Mouse (Mus musculus) heart, embryonic 11.5 days (tissue): ENCODE results near the gene Acsm2. TPM values are rescaled to one million over a fixed set of nuclear protein-coding genes. Genes with fewer than 3 reads are reported as not detected.

Experiments
- ATAC-seq: fragments of 200-750 bp; cut with Nextera tagmentation; replicated peaks from 2 replicates; pipeline ENCODE4 v1.8.0; 2017; ENCODE audit warnings: moderate library complexity; ENCODE audit not compliant: insufficient number of reproducible peaks, low FRiP score, low TSS enrichment
- H3K27ac ChIP-seq: fragments of 300-500 bp; sonication (generic); 2 replicates; pipeline ENCODE4 v1.5.1; 2014; ENCODE audit warnings: mild to moderate bottlenecking, low read depth, low read length
- H3K27me3 ChIP-seq: fragments of 300-500 bp; sonication (generic); 2 replicates; pipeline ENCODE4 v1.6.1; 2014; ENCODE audit warnings: mild to moderate bottlenecking, low read length, mixed read lengths; ENCODE audit not compliant: control insufficient read depth, insufficient read depth
- H3K36me3 ChIP-seq: fragments of 300-500 bp; sonication (generic); 2 replicates; pipeline ENCODE4 v1.6.1; 2014; ENCODE audit warnings: mild to moderate bottlenecking, low read length, moderate library complexity, mixed read lengths; ENCODE audit not compliant: control insufficient read depth, insufficient read depth
- H3K4me1 ChIP-seq: fragments of 300-500 bp; sonication (generic); 2 replicates; pipeline ENCODE4 v1.6.1; 2014; ENCODE audit warnings: low read length; ENCODE audit not compliant: control insufficient read depth, insufficient read depth
- H3K4me2 ChIP-seq: fragments of 300-500 bp; sonication (generic); 2 replicates; pipeline ENCODE4 v1.6.1; 2014; ENCODE audit warnings: mild to moderate bottlenecking, moderate library complexity
- H3K4me3 ChIP-seq: fragments of 300-500 bp; sonication (generic); 2 replicates; pipeline ENCODE4 v1.5.1; 2014; ENCODE audit warnings: low read depth, low read length
- H3K9ac ChIP-seq: fragments of 300-500 bp; sonication (generic); 2 replicates; pipeline ENCODE4 v1.6.1; 2014; ENCODE audit warnings: mild to moderate bottlenecking, low read depth, low read length, moderate library complexity
- H3K9me3 ChIP-seq: fragments of 300-500 bp; sonication (generic); replicated peaks from 2 replicates; pipeline ENCODE4 v1.6.1; 2016; ENCODE audit warnings: low read length; ENCODE audit not compliant: control insufficient read depth
- WGBS: fragments of 180-500 bp; shearing (Covaris S2); extraction: QIAGEN DNeasy Blood & Tissue Kit; methylation state at CpG from one replicate; pipeline ENCODE4 v1.1.7; 2014; ENCODE audit not compliant: insufficient replicate concordance; 5-methylcytosine and 5-hydroxymethylcytosine counted together
- polyA plus RNA-seq: library from polyadenylated mRNA; unstranded; fragments of >200 nt; fragmentation: Nextera tagmentation; extraction: Ambion mirVana; gene quantifications from 2 replicates; pipeline ENCODE4 v1.2.1, GENCODE M21; 2014

Acsm2 gene
- polyA plus RNA-seq, 1 experiment from 2014 or later: not detected

GRCm38 (mm10) chr7:119618209-119618935, 64.2 kb downstream of the Acsm2 start:
- 56% methylated on average over 4 of the region's 4 CpGs for WGBS
- Histone ChIP-seq H3K27ac (no peak overlapping the region), H3K9ac (no peak overlapping the region), H3K9me3 (no peaks in the 10 kb centered on the region), H3K4me3 (no peak overlapping the region), H3K4me2 (no peak overlapping the region), H3K27me3 (no peaks in the 10 kb centered on the region), H3K36me3 (no peaks in the 10 kb centered on the region), H3K4me1 (no peaks in the 10 kb centered on the region)
- no peak for ATAC-seq

DNA sequence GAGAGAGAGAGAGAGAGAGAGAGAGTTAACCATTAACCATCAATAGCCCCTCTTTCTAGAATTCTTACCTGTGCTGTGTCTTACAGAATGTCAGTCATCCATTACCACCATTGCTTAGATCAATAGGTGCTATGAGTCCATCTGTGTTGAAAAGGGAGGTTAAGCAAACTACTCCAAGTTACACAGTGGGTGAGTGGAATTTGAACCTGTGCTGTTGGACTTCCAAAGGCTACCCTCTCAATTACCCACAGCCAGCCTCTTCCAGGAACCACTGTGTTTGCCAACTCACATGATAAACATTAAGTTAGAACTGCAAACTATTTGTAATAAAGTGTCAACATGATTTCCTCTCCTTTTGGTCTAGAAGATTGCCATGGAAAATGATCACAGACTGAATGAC, 66.0 kb downstream of the Acsm2 start:
- Histone ChIP-seq H3K4me2 (no peak overlapping the region), H3K4me1 (no peaks in the 10 kb centered on the region), H3K9ac (no peak overlapping the region), H3K4me3 (no peak overlapping the region), H3K9me3 (no peaks in the 10 kb centered on the region), H3K36me3 (no peaks in the 10 kb centered on the region), H3K27me3 (no peaks in the 10 kb centered on the region), H3K27ac (no peak overlapping the region)
- ATAC-seq: no peak

- Histone ChIP-seq H3K27me3 (no peaks in the 10 kb centered on the region), H3K9ac (no peak overlapping the region), H3K4me1 (no peaks in the 10 kb centered on the region), H3K27ac (no peak overlapping the region), H3K36me3 (no peaks in the 10 kb centered on the region), H3K4me2 (no peak overlapping the region), H3K9me3 (no peaks in the 10 kb centered on the region), H3K4me3 (no peak overlapping the region)
- ATAC-seq: no peak
These were observed 84.6 kb downstream of the Acsm2 start for GRCm38 (mm10) chr7:119638773-119639172.

GRCm38 (mm10) chr7:119642307-119642706, 88.2 kb downstream of the Acsm2 start:
- no peak for ATAC-seq
- Histone ChIP-seq H3K36me3 (no peaks in the 10 kb centered on the region), H3K27me3 (no peaks in the 10 kb centered on the region), H3K4me2 (no peak overlapping the region), H3K9ac (no peak overlapping the region), H3K4me1 (no peaks in the 10 kb centered on the region), H3K9me3 (no peaks in the 10 kb centered on the region), H3K4me3 (no peak overlapping the region), H3K27ac (no peak overlapping the region)
- 63% methylated on average over 5 of the region's 5 CpGs for WGBS

Other genes with a start within 250 kb of the Acsm2 start
- gene Gp2, start 95.1 kb upstream of the Acsm2 start, polyA plus RNA-seq: not detected in 2 replicates
- not detected in 2 replicates for gene Umod, start 75.1 kb upstream of the Acsm2 start, polyA plus RNA-seq
- not detected in 2 replicates for gene Acsm5, start 34.9 kb upstream of the Acsm2 start, polyA plus RNA-seq
- not detected in 2 replicates for gene Pdilt, start 30.9 kb upstream of the Acsm2 start, polyA plus RNA-seq
- not detected in 2 replicates for gene Acsm1, start 52.7 kb downstream of the Acsm2 start, polyA plus RNA-seq
- not detected in 2 replicates for gene Acsm4, start 135.7 kb downstream of the Acsm2 start, polyA plus RNA-seq
- 54.1 and 73.0 TPM in 2 replicates for gene Thumpd1, start 166.5 kb downstream of the Acsm2 start, polyA plus RNA-seq
- gene Acsm3, start 206.6 kb downstream of the Acsm2 start, polyA plus RNA-seq: 0.11 and 1.2 TPM in 2 replicates
- gene Rexo5, start 239.7 kb downstream of the Acsm2 start, polyA plus RNA-seq: 16.2 and 19.0 TPM in 2 replicates
- 16.3 and 16.5 TPM in 2 replicates for gene Eri2, start 239.7 kb downstream of the Acsm2 start, polyA plus RNA-seq